Mouse (Mus musculus) liver, embryonic 14.5 days (tissue): Measurements from ENCODE around the gene Zbed3.

ENCODE experiments used
- CTCF ChIP-seq: IDR thresholded peaks from 2 replicates; pipeline ENCODE4 v1.5.1; 2016; ENCODE audit warnings: antibody characterized with exemption, low read depth, control low read depth
- EP300 ChIP-seq: IDR thresholded peaks from 2 replicates; pipeline ENCODE4 v1.6.1; 2016; ENCODE audit warnings: antibody characterized with exemption, low read depth

GRCm38 (mm10) chr13:95325080-95325906 lies 1.9 kb downstream of the Zbed3 start:
- TF ChIP-seq EP300, result no peak
- TF ChIP-seq CTCF, result no peak
